Mouse (Mus musculus) heart, adult 10 weeks (tissue): ENCODE results near the gene Abl1. TPM values are rescaled to one million over a fixed set of nuclear protein-coding genes. Genes with fewer than 3 reads are reported as not detected.

ENCODE experiments used
- polyA plus RNA-seq: library from polyadenylated mRNA; stranded (reverse); fragments of 350-450 nt; fragmentation: Illumina TruSeq; extraction: RNeasy Lipid Tissue Mini Kit (QIAGEN cat#74804); gene quantifications from one replicate; pipeline ENCODE4 v1.2.3, GENCODE M21; 2014; ENCODE audit warnings: low read depth, low replicate concordance

Abl1 gene
- polyA plus RNA-seq, result 31.3 TPM

DNA sequence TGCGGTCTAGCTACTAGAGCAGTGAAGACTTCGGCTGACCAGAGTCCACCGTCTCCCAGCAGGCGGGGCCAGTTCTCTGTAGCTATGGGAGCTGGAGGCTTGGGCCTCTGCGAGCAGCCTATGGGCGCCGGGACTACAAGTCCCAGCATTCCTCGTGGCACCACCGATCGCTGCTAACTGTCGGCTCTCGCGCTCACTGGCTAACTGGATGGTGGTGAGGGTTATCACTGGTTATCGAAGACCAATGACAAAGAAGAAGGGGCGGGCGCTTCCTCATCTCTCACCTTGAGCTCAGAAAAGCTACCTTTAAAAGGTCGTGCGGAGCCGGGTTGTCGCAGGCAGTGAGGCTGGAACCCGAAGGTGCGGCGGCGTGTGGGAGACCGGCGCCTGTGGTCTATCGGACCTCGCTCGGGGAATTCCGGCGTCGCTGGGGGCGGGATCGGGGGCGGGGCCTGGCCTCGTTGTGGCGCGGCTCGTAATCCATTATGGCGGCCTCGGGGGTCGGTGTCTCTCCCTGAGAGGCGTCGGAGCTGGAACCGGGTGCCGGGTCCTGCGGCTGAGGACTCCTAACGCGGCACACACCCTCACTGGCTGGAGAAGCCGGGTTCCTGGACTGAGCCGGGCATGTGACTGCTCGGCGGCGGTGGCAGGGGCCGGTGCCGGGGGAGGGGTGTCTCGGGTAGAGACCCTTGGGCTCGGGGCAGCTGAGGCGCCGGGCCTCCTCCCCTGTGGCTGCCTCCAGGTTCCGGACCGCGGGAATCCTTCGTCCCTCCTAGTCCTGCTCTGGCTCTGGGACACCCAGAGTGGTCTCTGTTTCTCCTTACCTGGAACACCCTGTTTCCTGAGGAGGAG is at the start of gene Abl1:
Abl1 (plus strand) TSS at position 303 of the 852 bp plus-strand sequence.

DNA sequence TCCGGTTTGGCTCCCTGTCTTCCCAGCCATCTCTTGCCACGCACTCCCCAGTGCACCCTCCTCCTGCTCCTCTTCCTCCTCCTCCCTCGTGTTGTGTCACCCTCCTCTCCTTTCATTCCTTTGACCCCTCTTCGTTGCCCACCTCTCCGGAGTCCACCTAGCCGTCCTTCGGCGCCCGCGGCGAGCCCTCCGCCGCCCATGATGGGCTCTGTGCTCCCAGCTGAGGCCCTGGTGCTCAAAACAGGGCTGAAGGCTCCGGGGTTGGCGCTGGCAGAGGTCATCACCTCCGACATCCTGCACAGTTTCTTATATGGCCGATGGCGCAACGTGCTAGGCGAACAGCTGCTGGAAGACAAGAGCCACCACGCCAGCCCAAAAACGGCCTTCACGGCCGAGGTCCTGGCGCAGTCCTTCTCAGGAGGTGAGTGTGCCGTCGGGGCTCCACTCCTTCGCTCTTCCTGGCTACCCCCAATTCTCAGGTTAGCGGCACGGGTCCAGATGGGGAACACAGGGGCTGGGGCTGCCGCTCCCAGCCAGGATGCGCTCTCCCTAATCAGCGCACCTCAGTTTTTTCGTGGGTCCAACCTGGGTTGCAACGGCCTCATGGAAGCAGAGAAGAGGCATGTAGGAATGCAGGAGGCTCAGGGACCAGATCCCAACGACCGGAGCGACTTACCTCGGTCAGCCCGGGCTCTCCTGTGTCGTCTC is 48.1 kb upstream of the Abl1 start, which contains the start of gene Prdm12:
Prdm12 (plus strand) TSS at position 137 of the 708 bp plus-strand sequence.

DNA sequence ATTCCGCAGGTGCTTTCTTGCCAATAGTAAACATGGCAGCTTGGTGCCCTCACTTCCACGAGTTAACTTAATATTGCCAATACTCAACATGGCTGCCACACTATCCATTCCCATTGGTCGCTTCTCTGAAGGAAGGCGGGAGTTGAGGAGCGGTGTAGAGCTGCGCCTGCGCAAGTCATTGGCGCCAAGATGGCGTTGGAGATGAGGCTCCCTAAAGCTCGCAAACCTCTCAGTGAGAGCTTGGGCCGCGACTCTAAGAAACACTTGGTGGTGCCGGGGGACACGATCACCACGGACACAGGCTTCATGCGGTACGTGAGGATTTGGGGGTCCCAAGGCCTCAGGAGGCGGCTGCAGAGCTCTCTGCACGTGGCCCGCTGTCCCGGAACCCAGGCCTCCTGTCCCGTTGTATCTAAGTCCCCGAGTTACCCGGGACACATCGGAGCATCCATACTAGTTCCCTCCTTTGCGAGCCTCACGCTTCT is 17.6 kb upstream of the Abl1 start, which contains the start of gene Exosc2:
Exosc2 (plus strand) TSS at position 165 of the 485 bp plus-strand sequence.

DNA sequence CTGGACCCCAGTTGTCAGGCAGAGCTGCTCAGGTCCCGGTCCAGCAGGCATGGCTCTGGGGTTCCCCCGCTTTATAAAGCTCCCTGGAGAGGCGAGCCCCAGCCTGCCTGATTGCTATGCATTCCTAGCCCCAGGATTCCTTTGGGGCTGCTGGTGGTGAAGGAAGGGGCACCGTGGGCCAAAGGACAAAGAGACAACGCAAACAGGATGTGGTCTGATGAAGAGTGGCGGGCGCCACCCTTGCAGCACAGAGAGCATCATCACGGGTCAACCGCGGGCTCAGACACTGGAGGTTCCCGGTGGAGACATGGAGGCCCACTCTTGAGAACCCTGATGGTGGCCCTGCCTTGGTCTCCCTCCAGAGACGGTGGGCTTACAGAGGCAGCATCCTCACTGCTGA is 122.3 kb downstream of the Abl1 start, which contains the start of gene Qrfp:
Qrfp (minus strand) TSS at position 137 of the 400 bp plus-strand sequence.

DNA sequence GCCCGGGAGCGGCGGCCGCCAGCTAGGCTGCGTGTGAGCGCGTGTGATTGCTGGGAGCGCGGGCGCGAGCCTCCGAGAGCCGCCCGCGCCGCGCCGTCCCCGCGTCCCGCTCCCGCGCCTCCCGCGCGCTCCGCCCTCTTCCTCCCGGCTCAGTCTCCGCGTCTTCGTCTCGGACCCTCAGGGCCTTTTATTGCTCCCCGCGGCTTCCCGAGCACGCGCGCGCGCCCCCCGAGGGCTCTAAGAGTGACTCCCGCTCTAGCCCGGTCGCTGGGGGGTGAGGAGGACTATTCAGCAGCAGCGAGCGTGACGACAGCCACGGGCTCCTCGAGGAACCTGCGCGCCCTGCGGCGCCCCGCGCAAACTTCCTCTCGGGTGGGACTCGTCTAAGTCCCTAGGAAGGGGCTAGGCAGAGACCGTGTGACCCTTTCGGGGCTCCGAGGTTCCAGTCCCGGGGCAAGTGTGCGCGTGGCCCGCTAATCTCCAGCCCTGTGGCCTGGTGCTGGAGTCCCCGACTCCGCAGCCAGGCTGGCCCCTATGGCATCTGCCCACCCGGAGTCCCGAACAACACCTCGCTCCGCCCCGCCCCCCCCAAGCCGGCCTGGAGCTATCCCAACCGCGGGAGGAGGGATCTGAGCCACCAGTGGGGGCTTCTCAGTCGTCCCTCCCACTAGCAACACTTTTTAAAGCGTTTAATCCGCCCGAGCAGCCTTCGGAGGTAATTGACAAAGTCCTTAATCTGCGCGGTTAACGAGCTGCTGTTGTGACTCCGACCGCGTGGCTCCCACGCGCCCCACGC is 157.9 kb downstream of the Abl1 start, which contains the start of gene Fibcd1:
Fibcd1 (minus strand) TSS at position 110 of the 796 bp plus-strand sequence.

Other genes with a start within 250 kb of the Abl1 start
- 7.5 TPM for gene Ass1, start 218.2 kb upstream of the Abl1 start, polyA plus RNA-seq
- 10.9 TPM for gene Fubp3, start 115.7 kb upstream of the Abl1 start, polyA plus RNA-seq
- gene Prdm12, start 48.3 kb upstream of the Abl1 start, polyA plus RNA-seq, result not detected
- gene Exosc2, start 17.7 kb upstream of the Abl1 start, polyA plus RNA-seq, result 16.3 TPM
- not detected for gene Qrfp, start 122.2 kb downstream of the Abl1 start, polyA plus RNA-seq
- gene Fibcd1, start 157.6 kb downstream of the Abl1 start, polyA plus RNA-seq, result not detected
- 0.68 TPM for gene Lamc3, start 198.9 kb downstream of the Abl1 start, polyA plus RNA-seq